Mouse (Mus musculus) adipose tissue, adult 10 weeks (tissue): ENCODE measurements around the gene Rptn. TPM values are rescaled to one million over a fixed set of nuclear protein-coding genes. Genes with fewer than 3 reads are reported as not detected.

ENCODE experiments used
- polyA plus RNA-seq: library from polyadenylated mRNA; stranded (reverse); fragments of 350-450 nt; fragmentation: Illumina TruSeq; extraction: RNeasy Lipid Tissue Mini Kit (QIAGEN cat#74804); gene quantifications from one replicate; pipeline ENCODE4 v1.2.3, GENCODE M21; 2014; ENCODE audit warnings: low read depth, low replicate concordance

Gene Rptn
- polyA plus RNA-seq, result not detected

DNA sequence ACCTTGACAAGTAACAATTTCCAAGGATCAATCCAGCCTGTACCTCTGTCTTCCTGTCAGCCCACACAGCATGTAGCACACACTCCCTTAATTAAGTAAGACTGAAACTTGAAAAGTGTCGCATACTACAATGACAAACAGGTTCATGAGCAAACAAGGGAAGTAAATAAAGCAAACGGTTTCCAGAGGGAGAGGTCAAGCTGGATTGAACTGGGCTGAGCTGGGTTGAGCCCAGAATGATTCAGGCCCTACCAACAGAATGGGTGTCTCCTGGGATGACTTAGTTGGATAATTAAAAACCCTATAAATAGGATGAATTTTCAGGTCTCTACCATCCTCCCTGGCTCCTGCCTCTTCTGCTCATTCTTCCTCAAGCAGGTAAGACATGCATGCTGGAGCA is at the start of gene Rptn:
Rptn (plus strand) TSS at position 334 of the 400 bp plus-strand sequence.

GRCm38 (mm10) chr3:93442030-93442429 is 48.5 kb downstream of the Rptn start, which contains the start of gene Tchh:
Gene Tchh (plus strand): TSS chr3:93442330.

Other genes with a start within 250 kb of the Rptn start
- not detected for gene Crnn, start 248.9 kb upstream of the Rptn start, polyA plus RNA-seq
- not detected for gene Flg2, start 196.4 kb upstream of the Rptn start, polyA plus RNA-seq
- not detected for gene Flg, start 120.2 kb upstream of the Rptn start, polyA plus RNA-seq
- gene Hrnr, start 74.0 kb upstream of the Rptn start, polyA plus RNA-seq, result not detected
- 6.8 TPM for gene Tchh, start 48.6 kb downstream of the Rptn start, polyA plus RNA-seq
- 1.1 TPM for gene Tchhl1, start 75.1 kb downstream of the Rptn start, polyA plus RNA-seq
- gene S100a11, start 126.8 kb downstream of the Rptn start, polyA plus RNA-seq, result 1,402 TPM
- 375 TPM for gene S100a10, start 161.4 kb downstream of the Rptn start, polyA plus RNA-seq